Mouse (Mus musculus) brain, adult 10 weeks (tissue): ENCODE results near the gene Wdr6. TPM values are rescaled to one million over a fixed set of nuclear protein-coding genes. Genes with fewer than 3 reads are reported as not detected.

ENCODE experiments used
- polyA plus RNA-seq: library from polyadenylated mRNA; stranded (reverse); fragments of 350-450 nt; fragmentation: Illumina TruSeq; extraction: RNeasy Lipid Tissue Mini Kit (QIAGEN cat#74804); gene quantifications from one replicate; pipeline ENCODE4 v1.2.3, GENCODE M21; 2015; ENCODE audit warnings: low read depth, low replicate concordance

Gene Wdr6
- 78.4 TPM for polyA plus RNA-seq

DNA sequence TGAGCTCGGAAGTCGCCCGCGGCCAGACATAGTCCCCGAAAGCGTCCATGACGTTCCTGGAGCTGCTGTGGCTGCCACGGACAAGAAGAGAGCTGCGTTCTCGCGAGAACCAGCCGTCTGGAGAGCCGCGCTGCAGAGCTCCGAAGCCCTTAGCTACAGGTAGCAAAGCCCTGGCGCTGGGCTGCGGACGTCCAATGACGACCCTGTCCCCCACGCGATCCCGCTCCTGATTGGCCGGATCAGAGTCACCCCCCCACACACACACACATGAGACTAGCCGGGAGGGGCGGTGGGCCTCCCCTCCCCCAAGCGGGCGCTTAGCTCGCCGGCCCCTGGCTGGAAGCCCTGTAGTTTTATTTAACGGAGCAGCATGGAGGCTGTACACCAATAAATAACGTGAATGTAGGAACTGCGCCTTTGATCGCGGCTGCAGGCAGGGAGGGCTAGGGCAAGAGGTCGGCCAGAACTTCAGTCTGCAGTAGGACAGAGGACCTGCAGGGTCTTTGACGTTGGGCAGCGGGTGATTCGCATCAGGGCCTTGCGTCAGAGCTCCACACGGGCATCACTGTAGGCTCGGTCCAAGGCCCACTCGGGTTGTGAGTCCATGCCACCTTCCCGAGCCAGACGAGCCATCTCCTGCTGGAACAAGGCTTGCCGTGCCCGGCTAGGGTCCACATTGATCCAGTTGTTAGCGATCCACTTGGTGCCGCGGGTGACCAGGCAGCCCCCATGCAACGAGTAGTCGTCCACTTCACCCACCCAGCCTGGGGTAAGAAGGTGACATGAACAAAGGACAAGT lies at the start of gene Wdr6:
Wdr6 (minus strand) TSS at position 195 of the 799 bp plus-strand sequence.

DNA sequence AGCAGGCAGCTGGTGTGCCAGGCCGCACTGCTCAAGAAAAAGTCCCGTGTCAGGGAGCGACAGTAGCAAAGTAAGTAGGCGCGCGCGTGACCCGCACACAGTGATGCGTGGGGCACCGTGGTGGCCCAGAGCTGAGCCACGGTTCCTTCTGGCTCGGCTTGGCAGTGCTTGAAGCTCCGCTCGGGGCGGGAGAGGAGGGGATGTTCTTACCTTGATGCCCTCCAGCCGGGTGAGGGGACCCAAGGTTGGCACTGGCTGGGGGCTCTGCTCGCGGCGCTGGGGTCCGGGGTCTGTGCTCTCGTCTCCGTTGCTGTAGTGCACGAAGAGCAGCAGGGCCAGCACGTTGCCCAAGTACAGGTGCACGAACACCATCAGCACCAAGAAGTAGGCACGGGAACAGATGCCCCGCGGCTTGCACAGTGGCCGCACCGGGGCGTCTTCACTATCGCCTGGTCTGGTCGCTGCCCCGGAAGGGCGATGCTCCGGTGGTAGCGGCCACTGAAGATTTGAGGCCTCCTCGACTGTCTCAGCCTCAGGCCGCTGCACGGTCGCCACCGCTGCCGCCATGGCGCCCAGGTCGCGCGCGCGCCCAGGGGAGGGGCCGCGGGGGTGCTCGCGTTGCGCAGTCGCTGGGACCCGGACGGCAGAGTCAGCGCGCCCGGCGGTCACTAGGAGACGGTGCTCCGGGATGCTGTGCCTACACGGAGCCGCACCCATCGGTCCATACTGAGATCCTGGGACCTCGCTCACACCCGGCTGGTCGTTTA lies 18.6 kb upstream of the Wdr6 start, which contains the start of gene P4htm:
P4htm (minus strand) TSS at position 670 of the 767 bp plus-strand sequence.

DNA sequence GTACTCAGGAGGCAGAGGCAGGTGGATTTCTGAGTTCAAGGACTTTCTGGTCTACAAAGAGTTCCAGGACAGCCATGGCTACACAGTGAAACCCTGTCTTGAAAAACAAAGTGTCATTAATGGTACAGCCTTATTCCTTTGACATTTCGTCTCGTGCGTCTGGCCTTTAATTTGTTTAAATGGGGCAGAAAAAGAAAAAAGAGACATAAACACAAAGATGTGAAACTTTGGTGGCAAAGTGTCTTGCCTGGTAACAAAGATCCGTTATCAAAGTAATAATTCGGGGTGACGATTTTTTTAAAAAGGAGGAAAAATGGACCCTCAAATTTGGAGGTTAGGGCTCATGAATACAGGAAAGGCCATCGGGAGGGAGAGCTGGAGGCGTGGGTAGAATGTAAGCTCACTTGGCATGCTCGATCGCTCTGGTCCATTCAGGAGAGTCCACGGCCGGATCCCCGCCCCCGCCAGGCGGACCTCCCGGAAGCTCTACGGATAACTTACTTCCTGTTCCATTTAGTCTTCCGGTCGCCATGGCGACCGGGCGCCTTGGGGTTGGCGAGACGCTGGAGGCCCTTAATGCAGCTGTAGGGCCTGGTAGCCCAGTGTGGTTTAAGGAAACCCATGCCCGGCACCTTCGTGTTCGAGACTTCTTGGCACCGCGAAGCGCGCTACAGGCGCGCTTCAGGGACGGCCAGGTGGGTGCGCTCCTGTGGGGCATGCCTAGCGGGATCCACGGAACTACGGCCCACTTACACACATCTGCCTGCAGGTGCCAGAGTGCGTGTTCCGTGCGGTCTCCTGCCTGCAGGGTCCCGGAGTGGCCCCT lies 8.9 kb downstream of the Wdr6 start, which contains the start of gene Dalrd3:
Dalrd3 (plus strand) TSS at position 506 of the 826 bp plus-strand sequence.

DNA sequence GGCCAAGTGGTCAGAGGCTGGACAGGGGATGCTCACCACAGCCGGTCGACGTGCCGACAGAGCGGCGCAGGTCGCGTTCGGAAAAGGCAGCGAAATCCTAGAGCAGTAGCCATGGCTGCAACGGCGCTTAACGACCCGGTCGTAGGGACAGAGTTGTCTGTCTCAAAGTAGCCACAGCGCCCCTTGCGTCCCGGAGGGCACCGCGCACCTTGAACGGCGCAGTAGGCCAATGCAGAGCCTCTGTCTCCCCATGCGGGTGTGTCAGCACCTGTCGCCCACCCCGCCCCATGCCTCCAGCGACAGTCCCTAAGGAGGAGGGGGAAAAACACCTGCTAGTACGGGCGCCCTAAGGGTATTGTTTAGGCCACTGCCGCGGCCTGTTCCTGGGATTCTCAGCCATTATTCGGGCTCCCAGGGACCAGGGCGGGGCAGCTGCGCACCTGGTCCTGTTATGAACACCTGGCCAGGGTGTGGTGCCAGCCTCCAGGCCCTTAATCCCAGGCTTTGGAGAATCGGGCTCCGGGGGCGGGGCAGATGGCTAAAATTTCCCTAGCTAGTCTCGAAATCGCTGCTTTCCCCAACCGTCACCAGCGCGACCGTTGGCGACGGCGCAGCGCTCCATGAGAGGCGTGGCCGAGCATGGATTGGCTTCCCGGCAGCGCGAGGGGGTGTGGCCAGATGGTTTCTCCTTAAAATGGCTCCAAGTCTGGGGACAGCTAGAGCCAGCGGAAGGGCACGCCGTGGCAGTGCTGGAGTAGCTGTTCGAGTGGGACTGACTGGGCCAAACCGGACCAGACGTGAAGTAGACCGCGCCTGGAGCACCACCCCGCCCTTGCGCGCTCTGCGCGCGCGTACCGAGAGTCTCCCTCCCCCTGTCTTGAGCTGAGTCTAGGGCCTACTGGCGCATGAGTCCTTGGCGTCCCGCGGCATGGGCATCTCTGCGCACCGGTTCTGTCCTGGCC lies 11.4 kb downstream of the Wdr6 start, which contains the start of gene Ndufaf3:
Ndufaf3 (minus strand) TSS at position 620 of the 962 bp plus-strand sequence.

DNA sequence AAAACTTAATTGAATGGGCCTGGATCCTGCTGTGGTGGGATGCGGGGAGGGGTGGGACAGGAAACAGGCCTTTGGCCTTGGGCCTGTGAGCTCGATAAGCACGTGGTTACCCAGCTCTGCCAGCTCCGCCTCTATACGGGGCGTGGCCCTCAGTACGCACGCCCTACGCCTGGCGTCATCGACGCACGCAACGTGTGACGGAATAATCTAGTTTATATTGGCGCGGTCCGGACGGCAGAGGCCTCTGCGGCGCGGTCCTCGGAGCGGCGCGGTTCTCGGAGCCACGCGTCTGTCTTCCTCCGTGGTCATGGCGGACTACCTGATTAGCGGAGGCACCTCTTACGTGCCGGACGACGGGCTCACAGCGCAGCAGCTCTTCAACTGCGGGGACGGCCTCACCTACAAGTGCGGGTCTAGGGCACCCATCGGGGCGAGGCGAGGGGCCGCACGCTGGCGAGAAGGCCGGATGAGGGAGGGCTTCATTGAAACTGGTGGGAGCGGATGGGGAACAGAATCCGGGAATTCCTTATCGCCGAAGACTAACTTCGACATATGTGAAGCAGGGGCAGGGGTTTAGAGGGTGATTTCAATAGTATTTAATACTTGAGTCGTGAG lies 18.2 kb downstream of the Wdr6 start, which contains the start of gene Impdh2:
Impdh2 (plus strand) TSS at position 60 of the 615 bp plus-strand sequence.

Other genes with a start within 250 kb of the Wdr6 start
- gene Gpx1, start 239.8 kb downstream of the Wdr6 start, polyA plus RNA-seq: 253 TPM
- 84.3 TPM for gene Usp4, start 230.9 kb downstream of the Wdr6 start, polyA plus RNA-seq
- gene 1700102P08Rik, start 185.9 kb downstream of the Wdr6 start, polyA plus RNA-seq: 1.5 TPM
- 0.54 TPM for gene Ccdc36, start 150.3 kb downstream of the Wdr6 start, polyA plus RNA-seq
- not detected for gene BC048562, start 142.3 kb downstream of the Wdr6 start, polyA plus RNA-seq
- gene Ccdc71, start 118.2 kb downstream of the Wdr6 start, polyA plus RNA-seq: 21.9 TPM
- gene Klhdc8b, start 117.2 kb downstream of the Wdr6 start, polyA plus RNA-seq: 26.8 TPM
- 20.5 TPM for gene Lamb2, start 99.0 kb downstream of the Wdr6 start, polyA plus RNA-seq
- gene Usp19, start 88.1 kb downstream of the Wdr6 start, polyA plus RNA-seq: 95.0 TPM
- 70.9 TPM for gene Qars, start 71.0 kb downstream of the Wdr6 start, polyA plus RNA-seq
- gene Qrich1, start 61.9 kb downstream of the Wdr6 start, polyA plus RNA-seq: 77.0 TPM
- 66.7 TPM for gene Impdh2, start 18.5 kb downstream of the Wdr6 start, polyA plus RNA-seq
- 58.9 TPM for gene Ndufaf3, start 11.3 kb downstream of the Wdr6 start, polyA plus RNA-seq
- gene Dalrd3, start 8.9 kb downstream of the Wdr6 start, polyA plus RNA-seq: 120 TPM
- 93.6 TPM for gene P4htm, start 18.9 kb upstream of the Wdr6 start, polyA plus RNA-seq
- gene Arih2, start 70.6 kb upstream of the Wdr6 start, polyA plus RNA-seq: 39.4 TPM
- 19.6 TPM for gene Slc25a20, start 83.3 kb upstream of the Wdr6 start, polyA plus RNA-seq
- 37.8 TPM for gene Prkar2a, start 110.6 kb upstream of the Wdr6 start, polyA plus RNA-seq
- gene Ip6k2, start 205.1 kb upstream of the Wdr6 start, polyA plus RNA-seq: 163 TPM
- gene Nckipsd, start 229.6 kb upstream of the Wdr6 start, polyA plus RNA-seq: 48.6 TPM
- gene Celsr3, start 247.6 kb upstream of the Wdr6 start, polyA plus RNA-seq: 27.4 TPM